Mouse (Mus musculus) induced T-regulatory cell, adult 2 months (primary cell): ENCODE results near the gene Cttnbp2.

Source experiments
- DNase-seq: peaks from one replicate; pipeline ENCODE4 v3.0.0-alpha.2; 2012; ENCODE audit warnings: low read depth

Cttnbp2 gene

DNA sequence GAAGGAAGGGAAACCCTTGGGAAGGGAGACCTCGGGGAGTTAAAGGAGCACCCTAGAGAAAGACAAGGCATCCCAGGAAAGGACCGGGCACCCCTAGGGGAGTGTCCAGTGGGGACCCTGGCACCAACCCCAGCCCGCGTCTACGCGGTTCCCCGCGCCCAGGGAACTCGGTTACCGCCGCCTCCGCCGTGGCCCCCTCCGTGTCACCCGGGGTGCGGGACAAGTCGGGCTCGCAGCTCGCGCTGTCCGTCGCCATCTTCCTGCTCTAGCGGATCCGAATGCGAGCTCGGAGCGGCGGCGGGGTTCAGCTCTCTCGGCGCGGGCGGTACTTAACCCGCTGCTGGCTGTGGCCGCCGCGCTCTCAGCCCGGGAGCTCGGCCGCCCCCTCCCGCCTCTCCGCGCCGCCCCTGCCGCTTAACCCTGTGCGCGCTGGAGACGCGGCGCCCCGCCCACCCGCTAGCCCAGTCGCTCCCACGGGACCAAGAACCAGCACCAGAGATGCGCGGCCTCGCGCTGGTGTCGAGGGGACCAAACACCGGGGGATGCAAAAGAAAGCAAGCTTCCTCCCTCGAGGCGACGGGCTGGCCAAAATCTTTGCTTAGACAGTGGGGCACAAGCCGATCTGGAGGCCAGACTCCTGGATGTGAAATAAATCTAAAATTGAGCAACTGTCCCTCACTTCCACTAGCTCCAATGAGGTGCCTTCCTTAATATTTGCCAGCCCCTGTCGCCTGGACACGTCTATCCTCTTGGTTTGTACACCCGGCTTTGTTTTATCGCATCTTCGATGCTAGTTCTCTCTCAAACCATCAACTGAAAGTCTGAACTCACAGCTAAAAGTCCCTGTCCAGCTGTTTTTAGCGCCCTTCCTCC is at the start of gene Cttnbp2:
Cttnbp2 (minus strand) TSS at position 364 of the 873 bp plus-strand sequence.
- DNase-seq = no peak

DNA sequence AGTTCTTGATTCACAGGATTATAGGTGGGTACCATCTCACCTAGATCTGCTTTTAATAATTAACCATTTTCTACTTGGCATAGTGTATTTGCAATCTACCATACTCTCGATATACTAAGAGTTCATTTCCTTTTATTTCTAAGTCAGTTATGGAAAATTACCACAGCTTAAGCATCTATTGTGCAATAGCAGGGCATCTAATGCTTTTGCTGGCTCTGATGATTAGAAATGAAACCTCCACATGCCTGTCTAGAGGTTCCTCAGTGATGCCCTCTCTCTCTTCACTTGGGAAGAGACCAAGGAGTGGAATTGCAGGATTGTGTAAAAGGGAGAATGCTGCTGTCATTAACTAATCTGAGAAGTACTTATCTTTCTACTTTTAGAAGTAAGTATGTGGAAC is 44.4 kb upstream of the Cttnbp2 start:
- DNase-seq = no peak

DNA sequence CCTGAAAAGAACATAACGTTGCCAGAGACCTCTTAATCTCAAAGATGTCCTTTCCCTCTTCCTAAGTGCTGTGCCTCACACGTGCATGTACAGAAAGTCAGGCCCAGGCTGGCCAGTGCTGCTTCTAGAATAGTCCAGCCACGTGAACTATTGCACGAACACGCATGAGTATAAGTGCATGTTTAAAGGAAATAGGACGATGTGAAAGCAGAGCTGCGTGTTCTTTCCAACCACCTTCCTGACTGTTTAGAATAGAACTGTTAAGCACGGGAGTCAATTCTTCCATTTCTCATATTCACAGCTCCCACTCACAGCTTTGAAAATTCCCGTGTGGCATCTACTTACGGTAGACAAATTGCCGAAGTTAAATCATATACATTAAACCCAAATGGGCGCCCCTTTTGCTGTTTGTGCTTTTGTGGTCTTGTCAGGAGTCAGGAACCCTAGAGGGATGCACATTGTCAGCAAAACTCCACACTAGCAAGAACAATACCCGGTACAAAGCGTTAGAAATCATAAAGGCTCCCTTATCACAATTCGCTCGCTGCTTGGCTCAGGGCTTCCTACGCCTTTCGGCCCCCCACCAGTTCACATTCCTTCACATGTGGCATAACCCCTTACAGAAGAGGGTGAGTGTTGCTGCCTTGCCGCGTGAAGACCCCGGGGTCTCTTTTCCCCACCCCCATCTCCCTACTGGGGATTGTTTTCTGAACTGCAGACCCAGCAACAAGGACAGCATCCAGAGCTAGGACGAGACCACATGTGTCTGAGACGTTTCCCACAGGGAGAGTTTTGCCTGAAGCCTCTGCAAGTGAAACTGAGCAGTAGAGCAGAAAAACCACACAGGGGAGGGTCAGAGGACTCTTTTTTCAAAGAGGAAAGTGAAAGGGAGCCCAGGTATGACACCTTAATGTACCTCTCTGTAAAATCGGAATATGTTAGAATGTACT is 33.1 kb upstream of the Cttnbp2 start:
- no peak for DNase-seq

DNA sequence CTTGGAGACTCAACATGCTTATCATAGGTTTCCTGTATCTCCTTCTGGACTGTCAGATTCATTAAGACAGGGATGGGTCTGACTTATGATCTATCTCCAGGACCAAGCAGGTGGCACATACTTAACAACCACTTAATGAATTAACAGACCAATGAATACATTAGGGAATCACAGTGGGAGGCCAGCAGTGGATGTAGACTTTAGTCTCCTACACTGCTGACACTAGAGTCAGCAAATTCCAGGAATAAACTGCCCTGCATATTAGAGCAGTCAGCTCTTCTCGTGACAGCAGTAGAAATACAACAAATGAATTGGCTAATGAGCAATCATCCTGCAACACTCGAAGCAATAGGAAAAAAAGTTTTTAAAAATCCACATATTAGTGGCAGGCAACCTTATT is 29.2 kb upstream of the Cttnbp2 start:
- no peak for DNase-seq

DNA sequence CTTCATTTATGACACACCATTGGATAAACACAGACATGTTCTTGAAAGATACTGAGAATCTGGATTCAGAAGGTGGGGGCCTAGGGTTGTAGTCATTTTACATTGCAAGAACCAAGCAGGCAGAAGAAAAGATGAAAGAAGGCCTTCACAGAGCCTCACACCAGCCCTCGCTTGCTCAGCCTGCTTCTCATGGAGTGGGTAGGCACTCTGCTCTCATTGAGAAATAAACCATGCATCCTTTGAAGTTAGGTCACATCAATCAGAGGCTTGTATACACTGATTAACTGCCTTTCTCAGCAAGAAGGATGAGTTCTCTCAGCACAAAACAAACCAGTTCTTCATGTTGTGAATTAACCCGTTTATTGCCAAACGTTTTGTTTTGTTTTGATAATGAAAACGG is 25.8 kb upstream of the Cttnbp2 start:
- no peak for DNase-seq

DNA sequence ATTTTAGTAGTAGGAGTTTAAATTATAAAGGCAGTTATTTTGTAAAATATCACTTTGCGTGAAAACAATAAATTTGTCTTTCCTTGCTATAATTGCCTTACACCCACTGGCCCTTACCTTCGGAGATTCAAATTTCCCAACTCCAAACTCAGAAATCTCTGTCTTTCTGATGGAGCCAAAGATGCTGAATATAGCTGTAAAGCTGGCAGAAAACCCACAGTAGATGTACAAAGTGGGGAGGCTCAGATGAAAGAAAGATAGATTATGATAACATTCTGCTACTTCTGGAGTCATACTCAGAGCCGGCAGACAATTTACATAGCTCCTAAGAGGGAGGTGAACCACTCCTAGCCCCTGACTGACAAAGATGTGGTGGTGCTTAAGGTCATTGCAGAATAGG is 15.8 kb upstream of the Cttnbp2 start:
- DNase-seq = no peak

DNA sequence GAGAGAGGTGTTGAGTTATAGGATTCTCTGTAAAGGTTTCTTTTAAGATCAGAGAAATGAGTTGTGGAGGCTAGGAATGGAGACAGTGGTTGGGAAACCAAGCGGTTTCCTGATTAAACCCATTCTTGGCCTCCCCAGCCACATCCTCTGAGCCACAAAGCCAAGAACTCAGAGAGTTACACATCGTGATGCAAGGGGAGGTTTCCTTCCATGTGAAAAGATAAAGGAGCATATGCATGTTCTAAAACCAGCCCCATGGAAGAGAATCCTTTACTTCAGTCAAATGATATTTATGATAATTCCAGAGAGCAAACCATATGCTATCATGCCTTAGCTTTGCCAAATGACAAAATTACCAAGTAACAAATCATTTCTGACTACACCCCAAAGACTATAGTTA is 3.0 kb upstream of the Cttnbp2 start:
- DNase-seq = no peak

DNA sequence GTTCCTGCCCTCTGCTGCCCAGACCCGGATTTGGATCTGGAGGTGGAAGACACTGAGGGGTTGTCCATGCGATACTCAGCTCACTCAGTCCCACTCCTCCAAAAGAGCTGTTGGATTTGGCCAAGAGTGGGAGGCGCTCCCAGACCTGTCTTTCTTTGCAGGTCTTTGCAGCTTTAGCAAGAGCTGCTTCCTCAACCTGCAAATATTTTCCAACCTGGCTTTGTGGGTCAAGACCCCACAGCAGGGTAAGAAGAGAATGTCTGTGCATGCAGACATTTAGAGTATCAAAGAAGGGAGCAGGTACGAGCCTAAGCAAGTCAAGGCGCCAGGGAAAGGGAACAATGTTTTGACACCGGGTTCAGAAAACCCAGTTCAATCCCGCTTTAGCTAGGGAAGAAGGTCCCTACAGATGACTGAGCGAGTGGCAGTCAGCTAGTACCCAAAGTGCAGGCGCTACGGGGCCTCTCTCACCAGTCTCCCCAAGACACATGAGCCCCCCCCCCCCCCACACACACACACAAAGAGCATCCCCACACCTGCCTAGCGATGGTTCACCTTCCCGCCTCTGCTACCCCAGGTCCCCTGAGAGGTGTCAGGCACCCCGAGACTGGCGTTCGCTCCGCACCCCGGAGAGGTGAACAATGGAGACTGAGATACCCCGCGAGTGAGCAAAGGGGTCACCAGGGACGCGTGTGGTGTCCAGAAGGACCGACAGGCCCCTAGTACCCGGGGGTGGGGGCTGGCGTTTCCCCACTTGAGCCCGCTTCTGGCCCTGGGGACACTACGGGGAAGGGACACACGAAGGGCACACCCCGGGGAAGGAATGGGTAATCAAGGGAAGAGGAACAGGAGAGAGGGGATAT is 801 bp downstream of the Cttnbp2 start:
- DNase-seq = no peak

DNA sequence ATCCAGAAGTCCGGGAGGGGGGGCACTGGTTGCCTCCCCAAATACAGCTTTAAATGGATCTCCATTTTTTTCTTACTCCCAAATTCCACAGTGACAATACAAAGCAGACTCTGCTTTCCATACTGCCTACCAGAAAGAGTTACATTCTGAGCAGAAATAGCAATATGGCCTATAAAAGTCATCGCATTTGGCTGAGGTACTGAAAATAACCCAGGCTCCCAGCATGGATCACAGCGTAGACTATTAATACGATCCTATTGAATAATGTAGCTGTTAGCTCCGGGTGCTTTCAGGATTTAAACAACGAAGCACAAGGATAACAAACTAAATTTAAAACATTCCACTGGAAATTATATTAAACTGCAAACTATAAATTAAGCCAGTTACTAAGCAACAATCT is 2.8 kb downstream of the Cttnbp2 start:
- DNase-seq = no peak

DNA sequence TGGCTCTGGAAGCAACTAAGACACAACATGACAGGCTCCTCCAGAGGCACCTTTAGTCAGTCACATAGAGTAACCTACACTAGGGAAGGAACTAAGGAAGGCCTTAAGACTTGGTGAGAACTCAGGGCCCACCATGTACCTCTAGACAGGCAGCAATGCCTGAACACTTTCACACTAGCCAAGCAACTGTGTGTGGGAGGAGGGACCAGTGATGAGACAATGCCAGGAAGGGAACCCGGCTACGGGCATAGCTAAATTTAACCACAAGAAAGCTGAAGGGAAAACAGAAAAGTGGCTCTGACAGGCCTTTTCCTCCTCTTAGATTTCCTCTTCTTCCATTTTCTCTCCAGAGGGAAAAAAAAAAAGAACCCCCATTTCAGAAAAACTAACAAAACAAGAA is 6.6 kb downstream of the Cttnbp2 start:
- no peak for DNase-seq

DNA sequence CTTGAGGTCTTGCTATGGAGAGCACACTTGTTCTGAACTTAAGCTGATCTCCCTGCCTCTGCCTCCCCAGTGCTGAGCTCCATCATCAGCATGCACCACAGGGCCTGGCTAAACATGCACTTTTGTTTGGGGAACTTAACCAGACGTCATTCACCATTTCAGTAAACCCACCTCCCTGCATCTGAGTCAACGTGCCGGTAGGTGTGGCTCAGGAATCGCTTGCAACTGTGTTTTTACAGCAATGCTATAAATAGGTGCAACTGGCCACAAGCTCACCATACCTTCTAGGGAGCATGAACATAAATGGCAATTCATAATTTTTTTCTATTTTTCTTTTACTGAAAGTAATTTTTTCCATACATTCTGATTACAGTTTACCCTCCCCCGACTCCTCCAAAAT is 14.8 kb downstream of the Cttnbp2 start:
- DNase-seq = no peak

DNA sequence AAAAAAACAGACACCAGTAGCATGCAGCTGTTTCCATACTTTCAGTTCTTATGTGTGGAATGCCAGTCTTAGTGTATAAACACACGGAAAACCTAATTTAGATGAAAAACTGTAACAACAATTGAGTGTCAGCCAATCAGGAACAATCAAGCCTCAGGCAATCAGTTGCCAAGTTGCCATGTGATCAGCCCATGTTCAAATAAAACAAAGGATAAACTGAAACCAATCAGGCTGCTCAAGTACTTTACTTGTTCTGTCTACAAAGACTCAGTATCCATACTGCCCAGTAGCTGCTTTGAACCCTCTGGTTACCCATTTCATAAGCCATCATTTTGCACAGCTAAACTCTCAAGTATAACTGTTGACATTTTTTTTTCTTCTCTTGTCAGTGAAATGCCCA is 21.7 kb downstream of the Cttnbp2 start:
- DNase-seq = no peak

DNA sequence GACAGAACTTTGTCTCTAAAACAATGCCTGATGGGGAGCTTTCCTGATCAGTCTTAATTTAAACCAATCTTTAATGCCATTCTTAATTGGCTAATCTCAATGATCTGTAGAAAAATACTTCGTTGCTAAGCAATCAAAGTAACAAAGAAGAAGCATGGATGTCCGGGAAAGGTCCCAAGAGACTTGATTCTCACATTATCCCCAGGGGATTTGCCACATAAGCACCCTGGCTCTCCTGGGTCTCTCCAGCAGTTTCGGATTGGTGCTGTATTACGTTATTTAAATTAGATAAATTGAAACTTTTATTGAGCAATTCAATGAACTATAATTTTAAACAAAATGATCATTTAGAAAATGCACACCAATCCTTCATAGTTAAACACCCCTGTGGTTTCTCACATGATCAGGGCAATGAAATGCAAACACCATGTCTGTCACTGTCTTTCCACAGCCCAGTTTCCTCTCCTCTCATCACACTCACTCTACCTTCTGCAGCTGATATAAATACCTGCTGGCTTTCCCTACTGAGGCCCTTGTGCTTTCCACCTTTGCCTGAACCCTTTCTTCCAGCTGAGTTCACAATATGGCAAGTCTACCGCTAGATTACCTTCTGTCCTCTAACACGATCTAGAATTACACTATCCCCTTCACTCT is 22.3 kb downstream of the Cttnbp2 start:
- no peak for DNase-seq

DNA sequence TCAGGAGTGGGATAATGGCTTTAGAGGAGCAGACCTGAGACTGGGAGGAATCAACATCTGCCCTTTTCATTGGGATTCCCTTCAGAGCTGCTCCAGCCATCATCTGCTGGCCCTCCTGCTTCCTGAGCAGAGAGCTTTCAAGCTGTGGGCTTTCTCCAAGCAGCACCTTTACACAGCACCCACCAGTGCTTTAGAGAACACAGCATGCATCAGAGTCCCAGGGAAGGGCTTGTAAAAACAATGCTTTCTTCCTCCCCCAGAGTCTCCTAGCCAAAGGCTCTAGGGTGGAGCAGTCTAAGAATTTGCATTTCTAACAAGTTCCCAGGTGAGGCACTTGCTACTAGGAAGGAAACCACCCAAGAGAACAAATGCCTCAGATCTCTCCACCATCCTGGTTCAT is 29.6 kb downstream of the Cttnbp2 start:
- no peak for DNase-seq

DNA sequence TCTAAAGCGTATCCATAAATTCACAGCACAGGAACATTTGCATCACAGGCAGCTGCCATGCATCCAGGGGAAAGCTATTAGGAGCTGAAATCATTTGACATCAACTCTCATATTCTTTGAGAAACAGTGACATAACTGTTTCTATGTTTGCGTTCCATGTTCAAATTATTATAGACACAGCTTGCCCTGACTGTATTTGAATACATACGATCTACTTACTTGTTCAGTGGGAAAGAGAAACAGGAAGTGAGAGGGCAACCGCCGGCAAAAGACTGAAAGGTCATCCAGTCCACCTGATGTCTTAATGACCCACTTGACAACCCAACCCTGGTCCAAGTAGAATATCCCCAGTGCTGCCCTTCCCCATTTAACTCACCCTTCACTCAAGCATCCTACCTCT is 30.6 kb downstream of the Cttnbp2 start:
- DNase-seq = no peak

DNA sequence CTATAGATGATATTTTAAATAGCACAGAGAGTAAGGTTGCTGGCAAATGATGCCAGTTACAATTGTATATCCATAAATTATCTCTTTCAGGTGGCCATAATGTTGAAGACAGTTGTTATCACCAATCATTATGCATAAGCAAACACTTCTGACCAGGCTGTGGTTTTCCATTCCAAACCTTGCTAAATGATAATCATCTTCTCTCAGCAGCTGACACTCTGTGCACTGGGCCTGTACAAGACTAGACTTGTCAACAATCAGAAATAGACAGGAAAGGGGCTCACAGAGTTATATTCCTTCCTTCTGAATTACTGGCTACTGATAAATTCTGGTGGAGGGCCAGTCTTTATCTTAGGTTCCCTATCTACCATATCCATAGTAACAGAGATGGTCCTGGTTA is 32.1 kb downstream of the Cttnbp2 start:
- DNase-seq = no peak

DNA sequence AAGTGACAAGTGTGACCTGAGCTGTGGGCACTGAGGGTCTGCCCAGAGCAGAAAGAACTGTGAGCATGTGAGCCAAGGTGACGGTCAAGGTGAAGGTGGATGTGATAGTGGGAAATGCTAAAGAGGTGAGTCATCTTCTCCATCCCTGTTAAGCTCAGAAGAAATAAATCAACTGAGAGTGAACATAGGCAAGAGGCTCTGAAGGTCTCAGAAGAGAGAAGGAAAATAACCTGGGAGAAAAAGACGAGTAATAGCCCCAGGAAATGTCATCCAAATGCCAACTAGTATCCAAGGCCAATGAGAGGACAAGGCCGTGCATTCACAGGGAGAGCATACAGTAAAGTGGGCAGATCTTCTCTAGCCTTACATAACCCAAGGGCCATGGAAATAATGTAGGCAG is 32.9 kb downstream of the Cttnbp2 start:
- DNase-seq = no peak

DNA sequence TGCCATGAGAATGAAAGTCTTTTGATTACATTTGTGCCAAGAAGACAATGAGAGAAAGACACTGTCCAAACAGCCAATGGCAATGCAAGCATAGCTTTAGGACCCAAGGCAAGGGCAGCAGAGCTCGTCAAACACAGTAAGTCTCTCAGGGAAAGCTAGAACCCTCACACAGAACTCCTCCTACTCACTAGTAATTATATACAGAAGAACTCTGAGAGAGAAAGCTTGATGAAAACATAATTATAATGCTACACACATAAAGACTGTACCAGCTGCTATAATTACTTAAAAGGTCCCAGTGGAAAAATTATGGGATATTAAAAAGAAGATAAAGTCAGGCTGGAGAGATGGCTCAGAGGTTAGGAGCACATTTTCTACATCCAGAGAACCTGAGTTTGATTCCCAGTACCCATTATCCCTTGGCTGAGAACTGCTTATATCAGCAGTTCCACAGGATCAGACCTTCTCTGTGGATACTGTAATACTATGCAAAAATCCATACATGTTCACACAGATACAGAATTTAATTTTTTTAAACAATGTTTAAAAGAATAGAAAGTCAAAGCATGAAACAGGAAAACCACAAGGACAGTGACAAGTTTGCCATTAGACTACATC is 37.2 kb downstream of the Cttnbp2 start:
- DNase-seq = no peak

DNA sequence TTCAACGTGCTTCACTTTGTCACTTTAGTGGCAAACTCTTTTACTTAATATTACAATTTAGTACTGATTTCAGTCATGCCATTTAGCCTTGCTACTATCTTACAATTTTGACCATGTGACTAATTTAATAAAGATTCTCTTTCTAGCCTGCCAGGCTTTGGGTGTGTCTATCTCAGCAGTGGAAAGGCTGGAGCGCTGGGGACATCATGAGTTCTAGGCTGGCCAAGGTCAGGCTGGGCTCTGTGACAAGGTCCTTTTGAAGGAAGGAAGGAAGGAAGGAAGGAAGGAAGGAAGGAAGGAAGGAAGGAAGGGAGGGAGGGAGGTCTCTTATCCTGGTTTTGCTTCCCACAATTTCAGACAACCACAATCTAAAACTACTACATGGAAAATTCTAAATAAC is 39.7 kb downstream of the Cttnbp2 start:
- DNase-seq = no peak

DNA sequence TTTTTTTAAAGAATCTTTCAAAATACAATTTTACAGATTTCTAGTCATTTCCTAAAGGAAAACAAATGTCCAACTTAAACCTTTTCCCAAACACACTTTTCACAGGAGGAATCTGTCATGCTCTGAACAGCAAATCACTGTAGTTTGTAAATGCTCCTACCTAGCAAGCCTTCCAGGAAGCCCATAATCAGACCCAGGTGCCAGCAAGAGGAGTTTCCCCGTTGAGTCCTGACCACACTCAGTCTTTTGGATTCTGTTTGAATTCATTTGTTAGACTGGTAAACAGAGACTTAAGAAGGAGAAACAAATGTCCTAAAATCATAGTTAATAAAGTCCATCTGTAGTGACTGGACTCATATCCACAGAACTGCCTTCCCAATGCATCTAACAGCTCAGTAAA is 40.1 kb downstream of the Cttnbp2 start:
- DNase-seq = no peak

DNA sequence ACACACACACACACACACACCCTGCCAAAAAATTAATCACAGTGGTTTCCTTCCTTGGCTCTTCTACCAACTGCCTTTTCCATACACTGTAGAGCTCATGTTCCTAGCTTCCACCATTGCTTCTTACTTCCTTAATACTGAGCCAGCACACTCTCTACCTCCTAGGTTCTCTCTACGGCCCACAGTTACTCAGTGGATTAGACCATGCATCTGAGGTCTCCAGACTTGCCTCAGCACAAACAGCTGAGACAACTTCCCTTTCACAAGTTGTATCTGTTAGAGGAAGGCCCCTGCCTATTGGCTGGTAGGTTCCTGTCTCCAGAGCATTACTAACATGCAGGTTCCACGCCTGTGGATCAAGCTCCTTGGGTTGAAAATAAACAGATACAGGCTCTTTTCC is 45.4 kb downstream of the Cttnbp2 start:
- no peak for DNase-seq
